Mouse (Mus musculus) spleen, postnatal 10 days (tissue): ENCODE measurements around the gene Zfp36.

Source experiments
- DNase-seq, 2 experiments: peaks; one replicate each; pipeline ENCODE4 v3.0.0; 2021 to 2022; ENCODE audit warnings: low spot score in 2 of 2

Gene Zfp36

GRCm38 (mm10) chr7:28384162-28384561 is 4.1 kb upstream of the Zfp36 start:
- peak in 1 of 2 experiments; percentile 55 for DNase-seq

GRCm38 (mm10) chr7:28383606-28384005 is 3.6 kb upstream of the Zfp36 start:
- peak in 1 of 2 experiments; percentile 9 for DNase-seq

DNA sequence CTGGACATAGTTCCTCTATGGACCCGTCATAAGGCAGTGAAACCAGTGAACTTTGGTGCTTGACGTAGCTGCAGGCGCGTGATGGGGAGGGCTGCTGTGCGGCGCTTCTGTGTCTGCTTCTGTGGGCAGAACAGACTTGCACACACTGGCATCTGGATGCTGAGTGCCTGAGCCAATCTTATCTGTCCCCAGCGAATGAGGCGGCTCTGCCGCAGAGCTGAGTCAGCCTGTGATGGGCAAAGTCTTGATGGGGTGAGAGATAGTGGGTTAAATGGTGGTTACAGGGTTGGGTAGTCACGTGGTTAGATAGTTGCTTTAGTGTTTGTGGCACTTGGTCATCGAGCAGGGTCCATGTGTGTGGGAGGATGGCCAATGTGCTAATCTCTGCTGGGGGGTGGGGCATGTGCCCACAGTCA is 2.9 kb upstream of the Zfp36 start:
- peak; percentile 41 to 67 for DNase-seq

- no peak for DNase-seq
Observed at GRCm38 (mm10) chr7:28382347-28382951, 2.4 kb upstream of the Zfp36 start.

- peak; percentile 72 to 87 for DNase-seq
Observed at GRCm38 (mm10) chr7:28381938-28382337, 1.9 kb upstream of the Zfp36 start.

DNA sequence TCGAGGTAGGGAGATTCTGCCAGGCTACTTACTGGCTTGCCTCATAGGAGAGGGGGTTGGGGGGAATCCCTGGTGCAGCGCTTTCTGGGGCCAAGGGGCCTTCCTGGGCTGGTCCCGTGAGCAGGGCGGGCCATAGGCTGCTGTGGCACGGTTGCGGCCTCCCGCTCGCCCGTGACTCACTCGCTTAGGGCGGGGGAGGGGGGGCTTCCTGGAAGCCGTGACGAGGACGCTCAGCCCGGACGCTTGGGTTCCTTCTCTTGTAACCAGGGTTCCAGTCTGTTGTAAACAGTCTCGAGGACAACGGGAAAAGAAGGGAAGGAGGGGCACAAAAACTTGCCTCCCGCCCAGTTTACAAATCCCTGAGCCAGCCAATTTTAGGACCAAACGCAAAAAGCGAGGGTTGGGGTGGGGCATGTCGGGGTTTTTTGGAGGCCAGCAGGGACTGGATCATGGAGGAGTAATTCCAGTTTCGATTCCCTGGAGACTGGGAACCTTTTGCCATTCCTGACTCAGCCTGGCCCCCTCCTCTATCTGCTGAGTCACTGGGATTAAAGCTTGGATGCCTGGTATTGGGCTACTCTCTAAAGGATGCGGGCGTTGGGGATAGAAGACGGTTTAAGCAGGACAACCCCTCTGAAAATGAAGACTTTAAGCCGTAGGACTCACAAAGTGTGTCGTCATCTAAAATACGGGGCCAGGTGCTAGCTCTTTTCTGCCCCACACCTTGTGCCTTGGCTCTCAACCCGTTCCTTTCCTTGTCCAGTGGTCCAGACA is 1.2 kb upstream of the Zfp36 start:
- DNase-seq: peak; percentile 61 to 85

GRCm38 (mm10) chr7:28378769-28379651 is 1.0 kb downstream of the Zfp36 start:
- DNase-seq: peak; percentile 93 to 96

DNA sequence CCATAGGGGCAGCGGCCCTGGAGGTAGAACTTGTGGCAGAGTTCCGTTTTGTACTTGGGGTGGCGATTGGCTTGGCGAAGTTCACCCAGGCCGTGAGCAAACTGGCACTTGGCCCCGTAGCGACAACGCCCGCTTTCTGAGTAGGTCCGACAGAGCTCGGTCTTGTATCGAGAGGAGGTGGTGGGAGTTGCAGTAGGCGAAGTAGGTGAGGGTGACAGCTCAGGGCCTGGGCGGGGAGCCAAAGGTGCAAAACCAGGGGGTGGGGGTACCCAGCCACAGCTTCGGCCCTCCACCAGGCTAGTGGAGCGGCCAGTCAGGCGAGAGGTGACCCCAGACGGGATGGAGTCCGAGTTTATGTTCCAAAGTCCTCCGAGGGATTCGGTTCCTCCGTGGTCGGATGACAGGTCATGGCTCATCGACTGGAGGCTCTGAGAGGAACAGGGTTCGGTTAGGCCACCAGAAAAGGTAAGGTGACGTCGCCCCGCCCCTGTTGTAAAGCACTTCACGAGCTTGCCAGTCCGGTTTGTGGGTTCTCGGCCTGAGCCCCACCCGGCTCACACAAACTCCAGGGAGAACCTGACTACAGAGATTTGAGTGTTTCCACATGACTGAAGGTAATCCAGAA is 1.9 kb downstream of the Zfp36 start:
- peak; percentile 55 to 72 for DNase-seq

DNA sequence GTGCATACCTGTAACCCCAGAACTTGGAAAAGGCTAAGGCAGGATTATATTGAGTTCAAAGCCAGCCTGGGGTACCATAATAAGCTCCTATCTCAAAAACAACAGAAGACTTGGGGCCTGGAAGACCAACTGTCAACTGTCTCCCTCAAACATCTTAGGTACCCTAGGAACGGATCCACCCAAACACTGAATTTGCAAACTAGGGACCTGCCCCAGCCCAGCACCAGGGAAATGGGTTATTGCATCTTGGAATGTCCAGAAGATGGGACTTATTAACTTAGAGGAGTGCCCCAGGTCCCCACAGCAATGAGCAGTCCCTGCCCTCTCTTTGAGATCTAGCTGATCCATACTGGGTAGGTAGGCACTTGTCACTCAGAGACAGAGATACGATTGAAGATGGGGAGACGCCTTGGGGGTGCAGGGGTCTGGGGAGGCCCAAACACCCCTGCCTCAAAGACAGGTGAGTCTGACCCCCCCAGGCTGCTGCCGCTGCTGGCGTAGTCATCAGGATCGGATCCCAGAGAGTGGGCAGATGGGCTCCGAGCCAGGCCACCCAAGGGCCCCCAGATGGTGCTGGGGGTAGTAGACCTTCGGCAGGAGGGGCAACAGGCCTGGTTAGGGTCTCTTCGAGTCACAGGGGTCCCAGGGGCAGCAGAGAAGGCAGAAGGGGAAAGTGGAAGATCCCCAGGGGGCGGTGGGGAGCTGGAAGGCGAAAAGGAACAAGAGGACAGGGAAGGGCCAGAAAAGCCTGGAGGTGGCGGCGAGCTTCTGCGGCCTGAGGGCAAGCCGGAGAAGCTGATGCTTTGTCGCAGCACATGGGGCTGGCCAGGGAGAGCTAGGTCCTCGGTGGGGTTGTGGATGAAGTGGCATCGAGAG is 2.6 kb downstream of the Zfp36 start:
- peak; percentile 32 to 48 for DNase-seq

- DNase-seq: peak; percentile 49 to 63
Observed at GRCm38 (mm10) chr7:28376011-28376771, 3.9 kb downstream of the Zfp36 start.

DNA sequence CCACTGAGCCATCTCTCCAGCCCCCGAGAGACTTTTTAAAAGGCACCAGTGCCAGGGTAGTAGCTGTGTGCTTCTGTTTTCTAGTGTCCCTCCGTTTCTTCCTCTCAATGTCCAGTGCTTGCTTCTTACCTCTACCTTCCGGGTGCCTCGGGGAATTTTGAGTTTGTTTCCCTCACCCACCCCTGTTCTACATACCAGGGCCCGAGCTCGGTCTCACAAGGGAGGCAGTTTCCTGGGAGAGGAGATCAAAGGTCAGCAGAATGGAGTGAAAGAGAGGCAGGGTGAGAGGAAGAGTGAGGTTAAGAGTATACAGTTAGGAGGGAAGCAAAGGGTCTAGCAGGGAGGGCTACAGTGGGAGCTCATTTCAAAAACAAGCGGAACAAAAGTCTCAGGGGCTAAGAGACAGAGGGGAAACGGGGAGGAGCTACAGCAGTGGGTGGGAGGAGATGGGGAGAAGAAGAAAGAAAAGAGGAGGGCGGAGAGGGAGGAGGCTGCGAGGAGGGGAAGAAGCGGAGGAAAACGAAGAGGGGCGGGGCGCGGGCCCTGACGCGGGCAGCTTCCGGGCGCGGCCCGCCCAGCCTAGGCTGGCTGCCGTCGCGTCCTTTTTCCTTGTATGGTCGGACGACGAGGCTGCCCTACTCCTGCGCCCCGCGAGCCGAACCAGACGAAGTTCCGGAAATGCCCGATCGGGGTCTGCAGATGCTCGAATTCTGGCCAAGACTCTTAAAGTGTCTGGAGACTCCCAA is 4.7 kb downstream of the Zfp36 start:
- peak; percentile 77 to 92 for DNase-seq

DNA sequence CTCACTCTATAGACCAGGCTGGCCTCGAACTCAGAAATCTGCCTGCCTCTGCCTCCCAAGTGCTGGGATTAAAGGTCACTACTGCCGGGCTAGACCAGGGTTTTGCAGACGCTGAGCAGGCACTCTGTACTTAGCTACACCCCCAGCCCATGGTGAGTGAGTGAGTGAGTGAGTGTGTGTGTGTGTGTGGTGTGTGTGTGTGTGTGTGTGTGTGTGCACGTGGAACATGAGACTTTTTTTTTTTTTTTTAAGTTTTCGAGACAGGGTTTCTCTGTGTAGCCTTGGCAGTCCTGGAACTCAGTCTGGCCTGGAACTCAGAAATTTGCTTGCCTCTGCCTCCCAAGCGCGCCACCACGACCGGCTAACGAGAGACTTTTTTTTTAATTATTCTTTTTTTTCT is 5.4 kb downstream of the Zfp36 start:
- DNase-seq: no peak

DNA sequence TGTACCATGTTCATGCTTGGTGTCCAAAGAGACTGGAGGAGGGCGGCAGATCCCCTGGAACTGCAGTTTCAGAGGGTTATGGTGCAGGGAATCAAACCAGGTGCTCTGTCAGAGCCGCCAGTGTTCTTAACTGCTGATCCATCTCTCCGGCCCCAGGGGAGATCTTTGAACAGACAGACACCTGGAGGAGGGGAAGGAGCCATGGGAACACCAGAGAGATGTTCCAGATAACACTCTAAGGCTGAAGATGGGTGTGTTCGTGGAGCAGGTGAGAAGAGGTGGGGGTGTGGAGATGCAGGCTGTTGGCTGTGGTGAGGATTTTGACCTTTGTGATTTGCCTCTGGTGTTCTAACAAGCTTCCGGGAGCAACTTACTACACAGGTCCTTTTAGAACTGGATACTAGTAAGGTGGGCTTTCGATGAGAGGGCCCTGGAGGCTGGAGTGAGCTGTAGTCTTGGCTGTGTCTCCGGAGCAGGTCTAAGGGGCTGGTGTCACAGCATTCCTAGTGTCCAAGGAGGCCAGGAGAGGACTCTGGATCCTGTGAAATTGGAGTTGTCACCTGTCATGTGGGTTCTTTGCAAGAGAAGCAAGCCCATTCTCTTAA is 6.1 kb downstream of the Zfp36 start:
- DNase-seq: no peak

DNA sequence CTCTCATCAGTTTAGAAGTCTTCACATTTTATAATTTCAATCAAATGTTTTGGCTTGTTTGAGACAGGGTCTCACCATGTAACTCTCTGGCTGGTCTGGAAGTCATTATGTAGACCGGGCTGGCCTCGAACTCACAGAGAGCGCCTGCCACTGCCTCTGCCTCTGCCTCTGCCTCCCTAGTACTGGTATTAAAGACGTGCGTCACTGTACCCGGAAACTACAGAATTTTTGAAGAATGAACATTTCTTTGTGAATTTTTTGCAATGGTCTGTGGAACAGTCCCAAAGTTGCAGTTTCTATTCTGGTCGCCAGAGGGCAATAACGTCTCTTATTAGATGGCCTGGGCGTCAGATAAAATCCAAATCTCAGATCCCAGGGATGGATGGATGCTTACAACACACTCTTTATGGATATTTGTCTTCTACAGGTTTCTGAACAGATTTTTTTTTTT is 6.9 kb downstream of the Zfp36 start:
- DNase-seq: peak; percentile 60 to 84

DNA sequence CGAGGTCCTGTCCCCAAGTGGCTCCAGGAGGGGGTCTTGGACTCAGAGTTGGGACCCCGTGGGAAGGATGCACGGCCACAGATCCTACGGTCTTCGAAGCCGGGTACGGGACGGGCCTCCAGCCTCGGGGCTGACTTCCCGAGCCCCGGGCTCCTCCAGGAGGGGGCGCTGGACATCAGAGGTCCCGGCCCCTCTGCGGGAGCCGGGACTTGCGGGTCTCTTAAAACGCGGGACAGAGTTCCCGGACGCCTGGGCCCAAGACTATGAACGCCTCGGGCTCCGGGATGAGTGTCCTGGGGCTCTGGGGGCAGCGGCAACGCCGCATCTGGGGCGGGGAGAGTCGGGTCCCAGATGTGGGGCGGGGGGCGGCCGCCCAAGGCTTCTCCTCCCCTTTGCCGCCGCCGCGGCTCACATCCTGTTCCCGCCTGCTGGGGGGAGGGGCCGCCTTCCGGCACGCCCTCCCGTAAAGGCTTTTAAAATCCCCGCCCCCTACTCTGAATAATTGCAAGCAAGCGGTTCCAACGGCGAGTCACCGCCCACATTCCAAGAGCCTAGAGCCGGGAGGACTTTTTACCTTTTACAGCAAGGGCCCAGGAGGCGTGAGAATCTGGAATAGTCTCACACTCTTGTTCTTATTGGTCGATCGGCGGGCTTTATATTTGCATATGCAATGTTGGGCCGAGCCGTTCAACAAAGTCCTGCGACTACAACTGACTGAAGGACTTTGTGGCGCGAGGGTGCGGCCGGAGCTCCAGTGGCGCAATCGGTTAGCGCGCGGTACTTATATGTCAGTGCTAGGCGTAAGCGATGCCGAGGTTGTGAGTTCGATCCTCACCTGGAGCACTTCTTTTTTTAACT is 7.6 kb downstream of the Zfp36 start, which contains the start of gene Plekhg2:
TSS of gene Plekhg2 (minus strand) at position 349 of the 858 bp plus-strand sequence.
- DNase-seq: peak; percentile 95 to 97

- peak; percentile 43 to 65 for DNase-seq
Observed at GRCm38 (mm10) chr7:28371514-28371989, 8.5 kb downstream of the Zfp36 start.

GRCm38 (mm10) chr7:28370977-28371513 is 9.0 kb downstream of the Zfp36 start:
- peak; percentile 28 to 35 for DNase-seq
